Mouse (Mus musculus) gastrocnemius, adult 2 months (tissue): ENCODE measurements around the gene Hp1bp3. TPM values are rescaled to one million over a fixed set of nuclear protein-coding genes. Genes with fewer than 3 reads are reported as not detected.
A peak's percentile ranks its signal among the peaks of the same experiment; 100 is the strongest.

Source experiments
- DNase-seq: peaks from one replicate; pipeline ENCODE4 v3.0.0; 2022
- H3K27ac ChIP-seq: fragments of 200-600 bp; 2 replicates; pipeline ENCODE4 v1.8.1; 2022; ENCODE audit warnings: mild to moderate bottlenecking
- H3K4me3 ChIP-seq: fragments of 200-600 bp; 2 replicates; pipeline ENCODE4 v1.8.1; 2022; ENCODE audit warnings: mild to moderate bottlenecking, moderate library complexity
- CTCF ChIP-seq: fragments of 200-600 bp; IDR thresholded peaks from 2 replicates; pipeline ENCODE4 v1.8.1; 2022; ENCODE audit warnings: antibody characterized with exemption, mild to moderate bottlenecking, moderate library complexity
- intact Hi-C: fragments of 180-260 bp; cut with DNase I; formaldehyde crosslinking; loops from one replicate; pipeline ENCODE4 v1.15.1; 2025
- total RNA-seq, 2 experiments: library from RNA; stranded (reverse); gene quantifications; 2 replicates each; pipeline ENCODE4 v1.2.3; 2021

Hp1bp3 gene
- total RNA-seq, 2 experiments from 2014 or later = 50.8 to 67.8 TPM

DNA sequence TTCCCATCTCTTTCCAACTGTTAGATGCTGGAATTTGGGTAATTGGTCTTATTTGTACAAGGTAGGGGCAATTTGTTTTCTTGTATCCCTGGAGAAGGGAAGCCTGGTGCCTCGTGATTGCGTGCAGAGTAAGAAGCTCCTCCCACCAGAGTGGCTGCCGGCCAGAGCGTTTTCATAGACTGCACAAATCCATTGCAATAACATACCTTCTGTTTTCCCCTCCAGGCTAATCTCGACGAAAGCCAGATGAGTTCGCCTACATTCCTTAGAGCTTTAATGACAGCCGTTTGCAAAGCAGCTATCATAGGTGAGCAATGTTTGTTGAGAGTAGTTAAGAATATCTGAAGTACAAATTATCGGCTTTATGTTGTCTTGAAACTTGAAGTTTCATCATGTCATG is 14.4 kb upstream of the Hp1bp3 start:
- H3K27ac ChIP-seq = no peak overlapping the region
- no peak for TF ChIP-seq CTCF
- H3K4me3 ChIP-seq = no peak overlapping the region
- no peak for DNase-seq
- intact Hi-C loops = no loop called here

DNA sequence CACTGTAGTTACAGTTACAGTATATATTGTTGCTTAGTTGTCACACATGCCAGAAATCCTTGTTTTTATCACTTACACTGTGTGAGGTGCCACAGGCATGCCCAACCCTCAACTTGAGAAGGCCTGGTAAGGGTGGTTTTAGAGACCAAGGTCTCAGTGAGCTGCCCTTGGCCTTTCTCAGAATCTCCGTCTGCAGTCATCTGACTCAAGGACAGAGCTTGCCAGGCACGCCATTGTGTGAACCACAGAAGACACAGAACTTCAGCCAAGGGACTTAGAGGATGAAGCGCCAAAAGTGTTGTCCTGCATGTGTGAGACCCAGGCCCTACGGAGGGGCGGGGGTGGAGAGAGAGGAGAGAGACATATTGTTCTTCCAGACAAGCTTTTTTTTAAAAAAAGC is 6.0 kb upstream of the Hp1bp3 start:
- intact Hi-C loops = no loop called here
- TF ChIP-seq CTCF = no peak
- no peak overlapping the region for H3K4me3 ChIP-seq
- no peak overlapping the region for H3K27ac ChIP-seq
- no peak for DNase-seq

DNA sequence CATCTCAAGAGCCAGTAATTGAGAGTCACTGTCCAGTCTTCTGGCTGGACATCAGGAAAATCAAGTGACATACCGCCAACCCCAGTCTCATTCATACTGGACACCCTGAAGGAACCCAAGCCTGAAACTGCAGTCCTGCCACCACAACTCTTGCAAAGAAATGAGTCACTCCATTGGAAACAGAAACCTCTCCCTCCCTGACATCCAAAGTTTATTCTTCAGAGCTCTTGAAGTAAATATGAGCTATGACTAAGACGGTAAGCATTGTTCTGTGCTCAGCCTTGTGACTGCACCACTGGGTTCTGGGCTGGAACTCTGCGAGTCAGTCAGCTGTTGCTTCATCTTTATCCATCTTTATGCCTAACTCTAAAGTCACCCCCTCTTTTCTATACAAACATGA is 2.2 kb upstream of the Hp1bp3 start:
- intact Hi-C loops = no loop called here
- Histone ChIP-seq H3K27ac (0 out of 2 replicates have a peak overlapping the region, but pooled peaks have one; percentile 13), H3K4me3 (no peak overlapping the region)
- DNase-seq = no peak
- no peak for TF ChIP-seq CTCF

DNA sequence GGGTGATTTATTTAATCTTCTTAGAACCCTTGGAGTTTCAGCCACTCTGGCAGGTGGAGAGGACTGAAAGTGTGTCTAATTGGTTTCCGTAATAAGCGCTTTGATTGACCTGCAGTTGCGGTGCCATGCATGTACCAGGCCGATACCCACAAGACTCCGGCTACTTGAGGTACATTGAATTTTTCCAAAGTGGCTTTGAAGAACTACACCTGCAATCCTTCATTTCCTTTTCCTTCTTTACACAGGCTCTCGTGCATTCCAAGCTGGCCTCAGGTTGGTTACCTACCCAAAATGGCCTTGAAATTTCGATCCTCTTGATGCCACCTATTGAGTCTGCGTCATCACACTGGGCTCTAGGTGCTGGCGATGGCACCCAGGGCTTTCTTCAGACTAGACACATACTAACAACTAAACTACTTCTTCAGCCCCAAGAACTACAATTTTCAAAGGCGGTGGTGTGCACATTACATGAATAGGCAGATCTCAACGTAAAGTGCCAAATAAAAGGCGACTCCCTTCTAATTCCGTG is 361 bp upstream of the Hp1bp3 start:
- intact Hi-C loops = no loop called here
- Histone ChIP-seq H3K4me3 (peak overlapping the region; percentile 99), H3K27ac (peak overlapping the region; percentile 98)
- no peak for DNase-seq
- TF ChIP-seq CTCF = no peak

DNA sequence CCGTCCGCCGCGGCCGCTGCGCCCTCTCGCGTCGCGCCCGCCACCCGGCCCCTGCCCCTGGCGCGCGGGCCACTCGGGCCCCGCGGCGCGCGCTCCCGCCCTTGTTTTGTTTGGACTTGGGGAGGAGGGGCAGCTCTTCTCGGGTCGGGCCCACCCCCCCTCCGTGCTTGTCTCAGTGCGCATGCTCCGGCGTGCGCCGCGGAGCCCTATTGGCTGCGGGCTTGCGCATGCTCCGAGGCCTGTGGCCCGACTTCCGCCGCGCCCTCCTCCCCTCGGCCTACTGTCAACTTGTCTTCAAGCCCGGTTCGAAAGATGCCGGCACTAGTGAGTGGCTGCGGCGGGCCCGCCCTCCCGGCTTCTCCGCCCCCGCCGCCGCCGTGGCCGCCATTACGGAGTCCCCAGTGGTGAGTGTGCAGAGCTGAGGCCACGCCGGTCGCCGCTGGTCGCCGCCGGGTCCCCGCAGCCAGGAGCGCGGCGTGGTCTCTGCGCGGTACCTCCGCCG is 846 bp downstream of the Hp1bp3 start:
- TF ChIP-seq CTCF = peak; percentile 12; the same call in 1 of the 2 replicates
- intact Hi-C loops = no loop called here
- DNase-seq = peak; percentile 99
- peak overlapping the region; percentile 99 for H3K4me3 ChIP-seq
- H3K27ac ChIP-seq = peak overlapping the region; percentile 98

DNA sequence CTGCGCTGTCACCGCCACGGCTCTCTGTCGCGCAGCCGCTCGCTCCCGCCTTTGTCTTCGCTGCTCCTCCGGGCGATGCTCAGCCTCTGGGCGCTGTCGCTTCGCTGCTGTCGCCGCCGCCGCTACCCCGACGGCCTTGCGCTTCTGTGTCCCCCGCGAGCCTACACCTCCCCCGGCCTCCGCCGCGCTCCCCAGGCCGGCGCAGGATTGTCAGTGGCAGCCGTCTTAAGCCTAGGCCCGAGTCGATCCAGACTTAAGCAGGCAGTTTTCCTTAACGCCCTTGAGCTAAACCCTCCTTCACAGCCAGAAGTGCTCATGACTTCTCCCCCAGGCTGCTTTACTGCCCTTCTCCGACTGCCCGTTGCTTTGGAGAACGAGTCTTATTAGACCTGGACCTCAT is 1.3 kb downstream of the Hp1bp3 start:
- Histone ChIP-seq H3K27ac (peak overlapping the region; percentile 98), H3K4me3 (peak overlapping the region; percentile 99)
- DNase-seq = no peak
- intact Hi-C loops = no loop called here
- no peak for TF ChIP-seq CTCF

DNA sequence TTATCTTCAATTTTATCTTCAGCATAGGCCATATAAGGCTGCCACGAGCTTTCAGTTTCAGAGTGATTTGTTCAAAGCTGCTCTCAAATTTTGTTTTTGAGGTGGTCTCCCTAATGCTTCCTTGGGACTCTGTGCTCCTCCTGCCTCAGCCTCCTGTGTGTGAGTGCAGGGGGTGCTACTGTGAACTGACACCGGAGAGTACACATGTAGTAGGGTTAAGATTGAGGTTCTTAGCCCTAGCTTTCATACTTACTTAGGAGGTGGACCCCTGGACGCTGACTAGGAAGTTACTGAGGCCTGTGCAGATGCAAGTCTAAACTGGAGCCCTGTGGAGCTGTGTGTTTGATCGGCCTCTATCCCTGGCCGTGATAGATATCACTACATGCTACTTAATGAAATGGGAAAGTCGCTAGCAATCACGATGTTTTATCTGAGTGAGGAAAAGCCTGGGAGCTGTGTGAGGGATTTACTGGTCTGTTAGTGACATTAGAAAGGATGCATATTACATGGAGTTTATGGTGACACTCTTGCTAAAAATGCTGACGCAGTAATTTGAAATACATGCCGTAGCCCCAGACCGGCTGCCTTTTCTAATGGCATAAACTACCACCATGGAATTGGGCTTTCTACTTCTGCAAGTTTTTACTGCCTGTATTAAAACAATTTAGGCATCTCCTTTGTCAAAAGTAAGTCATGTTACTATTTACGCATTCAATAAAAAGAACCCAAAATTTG is 2.0 kb downstream of the Hp1bp3 start:
- H3K4me3 ChIP-seq = peak overlapping the region; percentile 99
- intact Hi-C loops = no loop called here
- DNase-seq = no peak
- H3K27ac ChIP-seq = peak overlapping the region; percentile 98
- TF ChIP-seq CTCF = no peak

DNA sequence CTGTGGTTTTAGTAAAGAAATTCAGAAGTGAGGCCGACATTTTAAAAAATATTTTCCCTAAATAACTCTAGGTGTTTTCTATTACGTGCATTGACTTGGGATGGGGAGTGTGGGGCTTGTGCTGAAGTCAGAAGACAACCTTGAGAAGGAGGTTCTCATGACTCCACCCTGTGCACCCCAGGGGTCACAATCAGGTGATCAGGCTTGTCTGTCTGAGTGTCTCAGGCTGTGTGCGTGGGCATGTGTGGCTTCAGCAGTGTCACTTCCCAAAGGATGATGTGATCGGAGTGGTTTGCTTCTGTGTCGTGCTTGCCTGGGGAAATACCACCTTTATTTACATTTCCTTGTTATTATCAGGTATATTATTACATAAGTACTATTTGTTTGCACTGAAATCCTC is 3.2 kb downstream of the Hp1bp3 start:
- Histone ChIP-seq H3K27ac (no peak overlapping the region), H3K4me3 (no peak overlapping the region)
- DNase-seq = no peak
- no peak for TF ChIP-seq CTCF
- intact Hi-C loops = no loop called here

DNA sequence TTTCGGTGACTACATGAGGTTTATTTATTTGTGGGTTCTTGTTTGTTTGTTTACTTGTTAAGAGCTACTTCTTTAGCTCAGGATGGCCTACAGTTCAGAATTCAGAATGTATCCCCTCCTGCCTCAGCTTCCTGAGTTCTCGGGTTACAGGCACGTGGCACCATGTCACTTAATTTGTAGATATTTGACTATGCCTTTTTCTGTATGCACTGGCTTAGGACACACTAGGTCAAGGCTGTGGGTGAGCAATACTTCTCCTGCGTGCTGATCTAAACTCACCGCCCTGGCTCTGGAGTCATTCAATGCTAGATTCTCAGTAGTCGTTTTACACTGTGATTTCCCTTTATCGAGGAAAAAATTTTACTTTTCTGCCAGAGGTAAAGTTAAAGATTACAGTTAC is 4.7 kb downstream of the Hp1bp3 start:
- Histone ChIP-seq H3K27ac (no peak overlapping the region), H3K4me3 (no peak overlapping the region)
- intact Hi-C loops = no loop called here
- DNase-seq = no peak
- no peak for TF ChIP-seq CTCF

DNA sequence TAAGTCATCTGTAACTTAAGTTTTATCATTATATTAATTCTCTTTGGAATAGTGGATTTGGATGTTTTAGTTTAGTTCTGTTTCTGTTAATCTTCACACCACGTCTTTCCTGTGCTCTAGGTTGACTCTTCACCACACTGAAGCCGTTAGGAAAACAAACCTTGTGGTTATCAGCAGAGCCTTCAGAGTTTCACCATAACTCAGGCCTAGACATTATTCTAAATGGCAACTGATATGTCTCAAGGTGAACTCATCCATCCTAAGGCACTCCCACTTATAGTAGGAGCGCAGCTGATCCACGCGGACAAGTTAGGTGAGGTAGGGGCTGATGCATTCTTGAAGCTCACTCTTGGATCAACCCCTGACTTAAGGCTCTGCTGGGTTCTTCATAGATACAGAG is 5.3 kb downstream of the Hp1bp3 start:
- no peak for TF ChIP-seq CTCF
- Histone ChIP-seq H3K4me3 (no peak overlapping the region), H3K27ac (no peak overlapping the region)
- intact Hi-C loops = no loop called here
- DNase-seq = no peak

DNA sequence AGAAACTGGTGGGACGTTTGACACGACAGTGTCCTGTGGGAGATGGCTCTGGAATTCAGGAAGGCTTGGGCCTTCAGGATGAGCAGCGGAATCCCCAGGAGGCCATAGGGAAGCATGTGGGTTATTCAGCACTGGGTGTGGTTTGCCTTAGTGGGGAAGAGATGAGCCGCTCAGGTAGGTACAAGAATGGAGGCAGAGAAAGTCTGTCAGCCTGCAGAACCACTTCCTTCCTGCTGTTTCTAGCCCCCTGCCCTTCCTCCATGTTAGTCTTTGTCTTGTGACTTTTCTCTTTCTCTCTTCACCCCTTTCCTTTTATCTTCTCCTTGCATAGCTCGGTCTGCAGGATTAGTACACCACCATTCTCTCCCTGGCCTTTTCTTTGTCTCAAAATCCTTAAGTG is 6.3 kb downstream of the Hp1bp3 start:
- intact Hi-C loops = no loop called here
- Histone ChIP-seq H3K27ac (no peak overlapping the region), H3K4me3 (no peak overlapping the region)
- TF ChIP-seq CTCF = no peak
- no peak for DNase-seq

DNA sequence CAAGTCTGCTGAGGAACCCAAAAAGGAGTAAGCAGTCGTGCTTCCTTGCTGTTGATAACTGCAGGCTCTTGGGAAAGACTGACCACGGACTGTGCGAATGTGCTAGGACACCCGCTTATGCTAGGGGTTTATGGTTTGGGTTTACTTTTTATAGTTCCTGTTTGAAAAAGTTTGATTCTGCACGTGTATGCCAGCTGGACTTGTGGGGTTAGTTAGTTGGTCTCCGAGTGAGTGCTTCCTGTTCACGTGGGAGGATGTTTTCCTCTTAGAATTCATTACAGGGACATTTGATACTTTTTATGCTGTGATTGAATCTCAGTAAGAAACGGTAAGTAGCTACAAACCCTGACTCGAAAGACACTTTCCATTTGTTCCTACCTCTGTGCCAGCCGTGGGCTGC is 7.5 kb downstream of the Hp1bp3 start:
- no peak for DNase-seq
- no peak overlapping the region for H3K4me3 ChIP-seq
- intact Hi-C loops = no loop called here
- no peak for TF ChIP-seq CTCF
- no peak overlapping the region for H3K27ac ChIP-seq

DNA sequence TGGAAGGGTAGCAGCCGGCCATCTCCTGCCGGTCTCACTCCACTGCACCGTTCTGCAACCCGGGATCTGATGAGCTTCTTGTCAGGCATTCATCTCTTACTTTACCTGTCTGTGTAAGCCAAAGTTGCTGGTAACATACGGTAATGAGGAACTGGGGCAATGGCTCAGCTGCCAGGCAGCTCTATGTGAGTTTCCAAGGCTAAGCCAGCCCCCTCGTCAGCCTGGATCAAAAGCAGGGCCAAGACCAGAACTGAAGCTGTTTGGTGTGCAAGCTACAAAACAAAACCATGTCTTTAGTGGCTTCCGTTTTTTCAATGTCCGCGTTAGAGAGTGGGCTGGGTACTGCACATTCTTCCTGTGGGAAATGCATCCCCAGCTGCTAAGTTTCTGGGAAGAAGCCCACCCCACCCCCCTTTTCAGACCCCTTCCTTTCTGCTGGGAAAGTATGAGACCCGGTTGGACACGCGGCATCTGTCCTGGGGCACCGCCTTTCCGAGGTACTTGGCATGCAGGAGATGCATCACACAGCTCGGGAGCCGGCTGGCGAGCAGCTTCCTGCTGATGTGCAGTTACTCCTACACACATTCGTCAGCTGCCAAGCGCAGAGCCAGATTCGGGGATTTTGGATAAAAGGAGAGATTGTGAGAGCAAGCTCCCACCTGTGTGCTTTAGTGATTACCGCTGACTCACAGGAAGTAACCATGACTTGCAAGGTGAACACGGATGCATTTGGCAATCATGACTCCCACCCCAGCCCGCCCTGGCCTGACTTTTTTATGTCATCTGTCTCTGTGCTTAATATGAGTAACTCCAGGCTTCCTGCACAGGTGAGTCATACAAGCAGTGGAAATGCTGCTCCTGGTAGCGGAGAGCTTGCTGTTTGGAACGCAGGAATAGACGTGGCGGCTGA is 30.9 kb downstream of the Hp1bp3 start:
- no peak overlapping the region for H3K27ac ChIP-seq
- no peak overlapping the region for H3K4me3 ChIP-seq
- intact Hi-C loops = no loop called here
- TF ChIP-seq CTCF = no peak
- no peak for DNase-seq
